In genomic region chr11:119223124-119223890, GRCm38 (mm10) we compare ENCODE assay signal across 9 mouse cellular contexts. TPM values are rescaled to one million over a fixed set of nuclear protein-coding genes. Genes with fewer than 3 reads are reported as not detected.
DNase-seq lines count a peak whose midpoint lies in the region; ATAC-seq and TF ChIP-seq lines count a peak whose summit lies in the region.
"Had no signal": no experiment of that assay in that cellular context is flagged by ENCODE, and none has a peak within 500 bp of the region (broad histone marks: within the 10 kb centered on the region; RNA-seq: fewer than 3 reads in every experiment).

No protein-coding gene starts in this region.

- H3K9ac ChIP-seq in forebrain, embryonic 15.5 days (replicated peaks) = no peak overlapping the region
- no peak overlapping the region for H3K9ac ChIP-seq in forebrain, embryonic 12.5 days
- no peak overlapping the region for H3K9ac ChIP-seq in embryonic facial prominence, embryonic 12.5 days
- no peak overlapping the region for H3K9ac ChIP-seq in lung, postnatal 0 days (replicated peaks; ENCODE audit: low read depth)
- H3K9ac ChIP-seq in heart, adult 2 months (ENCODE audit: low read depth, low read length) = no peak overlapping the region

- no peak for ATAC-seq in forebrain, embryonic 15.5 days (replicated peaks)
- no peak for ATAC-seq in forebrain, embryonic 12.5 days (ENCODE audit: low FRiP score)
- no peak for ATAC-seq in embryonic facial prominence, embryonic 12.5 days (ENCODE audit: insufficient number of reproducible peaks, insufficient read depth, low FRiP score, low TSS enrichment)
- peak; percentile 47 for ATAC-seq in lung, postnatal 0 days

- peak overlapping the region; percentile 37; the same call in 1 of the 2 replicates for H3K27ac ChIP-seq in forebrain, embryonic 15.5 days (replicated peaks)
- no peak overlapping the region for H3K27ac ChIP-seq in forebrain, embryonic 12.5 days
- H3K27ac ChIP-seq in embryonic facial prominence, embryonic 12.5 days = 0 out of 2 replicates have a peak overlapping the region, but pooled peaks have one; percentile 12
- peak overlapping the region; percentile 64 for H3K27ac ChIP-seq in lung, postnatal 0 days (ENCODE audit: low read length)
- H3K27ac ChIP-seq in heart, adult 2 months = no peak overlapping the region

- no peaks in the 10 kb centered on the region for H3K79me2 ChIP-seq in heart, adult 2 months (replicated peaks; ENCODE audit: control insufficient read depth, insufficient read depth, low read length)

- no peaks in the 10 kb centered on the region for H3K27me3 ChIP-seq in forebrain, embryonic 15.5 days
- H3K27me3 ChIP-seq in forebrain, embryonic 12.5 days = peaks cover 3% of the 10 kb centered on the region; the same call in 1 of the 2 replicates
- no peaks in the 10 kb centered on the region for H3K27me3 ChIP-seq in embryonic facial prominence, embryonic 12.5 days
- H3K27me3 ChIP-seq in lung, postnatal 0 days (replicated peaks; ENCODE audit: insufficient read depth, low read length) = no peaks in the 10 kb centered on the region
- H3K27me3 ChIP-seq in heart, adult 2 months (ENCODE audit: control insufficient read depth, insufficient read depth, low read length) = no peaks in the 10 kb centered on the region

- no peak overlapping the region for H3K4me3 ChIP-seq in forebrain, embryonic 15.5 days
- H3K4me3 ChIP-seq in forebrain, embryonic 12.5 days (replicated peaks) = no peak overlapping the region
- no peak overlapping the region for H3K4me3 ChIP-seq in embryonic facial prominence, embryonic 12.5 days
- no peak overlapping the region for H3K4me3 ChIP-seq in lung, postnatal 0 days (ENCODE audit: low read depth, low read length)
- no peak overlapping the region for H3K4me3 ChIP-seq in heart, adult 2 months

- H3K4me1 ChIP-seq in forebrain, embryonic 15.5 days = peaks cover 85% of the 10 kb centered on the region
- H3K4me1 ChIP-seq in forebrain, embryonic 12.5 days = peaks cover 80% of the 10 kb centered on the region
- H3K4me1 ChIP-seq in embryonic facial prominence, embryonic 12.5 days = peaks cover 49% of the 10 kb centered on the region
- peaks cover 32% of the 10 kb centered on the region for H3K4me1 ChIP-seq in lung, postnatal 0 days (ENCODE audit: insufficient read depth, low read depth, low read length)
- peaks cover 2% of the 10 kb centered on the region; the same call in 1 of the 2 replicates for H3K4me1 ChIP-seq in heart, adult 2 months (ENCODE audit: control insufficient read depth, insufficient read depth, low read length)

- H3K9me3 ChIP-seq in forebrain, embryonic 15.5 days = no peaks in the 10 kb centered on the region
- H3K9me3 ChIP-seq in forebrain, embryonic 12.5 days = no peaks in the 10 kb centered on the region
- no peaks in the 10 kb centered on the region for H3K9me3 ChIP-seq in embryonic facial prominence, embryonic 12.5 days
- no peaks in the 10 kb centered on the region for H3K9me3 ChIP-seq in lung, postnatal 0 days (ENCODE audit: low read length)

- H3K36me3 ChIP-seq in forebrain, embryonic 15.5 days = no peaks in the 10 kb centered on the region
- no peaks in the 10 kb centered on the region; the same call in 1 of the 2 replicates for H3K36me3 ChIP-seq in forebrain, embryonic 12.5 days (replicated peaks)
- H3K36me3 ChIP-seq in embryonic facial prominence, embryonic 12.5 days = no peaks in the 10 kb centered on the region
- H3K36me3 ChIP-seq in lung, postnatal 0 days (ENCODE audit: insufficient read depth, low read length) = no peaks in the 10 kb centered on the region
- no peaks in the 10 kb centered on the region for H3K36me3 ChIP-seq in heart, adult 2 months (ENCODE audit: control insufficient read depth, insufficient read depth, low read length)

- WGBS in forebrain, embryonic 15.5 days = 74% methylated on average over 20 of the region's 20 CpGs
- 90% methylated on average over 20 of the region's 20 CpGs for WGBS in forebrain, embryonic 12.5 days
- WGBS in embryonic facial prominence, embryonic 12.5 days = 83% methylated on average over 20 of the region's 20 CpGs
- 61% methylated on average over 20 of the region's 20 CpGs for WGBS in lung, postnatal 0 days
- 74% methylated on average over 20 of the region's 20 CpGs for WGBS in heart, adult 2 months

- TF ChIP-seq POLR2A in heart, adult 2 months (IDR thresholded peaks at IDR 0.05; ENCODE audit: insufficient read depth, low read depth, low read length) = no peak

- intact Hi-C loops in heart, adult 2 months (cut with DNase I) = no loop called here
- intact Hi-C loops in left cerebral cortex, postnatal 25 days (cut with DNase I) = no loop called here

- TF ChIP-seq CTCF in lung, postnatal 0 days (IDR thresholded peaks at IDR 0.05) = no peak
- no peak for TF ChIP-seq CTCF in heart, adult 2 months (IDR thresholded peaks at IDR 0.05)

- H3K4me2 ChIP-seq in forebrain, embryonic 15.5 days (replicated peaks) = no peak overlapping the region
- no peak overlapping the region for H3K4me2 ChIP-seq in forebrain, embryonic 12.5 days
- no peak overlapping the region for H3K4me2 ChIP-seq in embryonic facial prominence, embryonic 12.5 days (replicated peaks)
- no peak overlapping the region for H3K4me2 ChIP-seq in lung, postnatal 0 days (replicated peaks; ENCODE audit: low read depth, low read length)

- peak; percentile 70 for DNase-seq in 3134 (ENCODE audit: extremely low read depth, insufficient read length, low spot score)
- peak; percentile 86 for DNase-seq in lung, postnatal 0 days (ENCODE audit: low spot score)
- DNase-seq in thymus, postnatal 36 days = no peak
- DNase-seq in heart, adult 2 months = no peak
- no peak for DNase-seq in left cerebral cortex, postnatal 25 days (ENCODE audit: low spot score in 2 of 2)
- DNase-seq: adrenal gland, adult 2 months had no signal

- TF ChIP-seq EP300 in lung, postnatal 0 days (IDR thresholded peaks at IDR 0.05) = no peak
- no peak for TF ChIP-seq EP300 in heart, adult 2 months (IDR thresholded peaks at IDR 0.05; ENCODE audit: insufficient read depth, low read depth, low read length)

RNA-seq across cellular contexts. Expression of gene Tbc1d16, which starts 5.0 kb away (rescaled TPM):
- 52.4 and 54.6 TPM in 2 replicates for polyA plus RNA-seq in forebrain, embryonic 15.5 days (2015; fragmentation: Nextera tagmentation; extraction: Ambion mirVana)
- polyA plus RNA-seq in forebrain, embryonic 12.5 days (2016; fragmentation: Nextera tagmentation; extraction: Ambion mirVana) = 28.0 and 28.1 TPM in 2 replicates
- polyA plus RNA-seq in embryonic facial prominence, embryonic 12.5 days (2016; fragmentation: Nextera tagmentation; extraction: Ambion mirVana) = 20.3 and 20.9 TPM in 2 replicates
- 11.9 and 12.9 TPM in 2 replicates for polyA plus RNA-seq in lung, postnatal 0 days (2015; fragmentation: Nextera tagmentation; extraction: Ambion mirVana)
- total RNA-seq in heart, adult 2 months (2021) = 10 to 100 TPM; 61.0 to 73.7 TPM
- polyA plus RNA-seq in heart, adult 2 months (2012; rRNA removed) = 26.0 and 53.7 TPM in 2 replicates
- 10 to 100 TPM; 32.1 to 40.9 TPM for total RNA-seq in left cerebral cortex, postnatal 25 days (2021)

RNA-seq across cellular contexts. Expression of gene Ccdc40, which starts 5.1 kb away (rescaled TPM):
- polyA plus RNA-seq in forebrain, embryonic 15.5 days (2015; fragmentation: Nextera tagmentation; extraction: Ambion mirVana) = 12.9 and 13.7 TPM in 2 replicates
- polyA plus RNA-seq in forebrain, embryonic 12.5 days (2016; fragmentation: Nextera tagmentation; extraction: Ambion mirVana) = 20.7 TPM in 2 replicates
- polyA plus RNA-seq in embryonic facial prominence, embryonic 12.5 days (2016; fragmentation: Nextera tagmentation; extraction: Ambion mirVana) = 10.5 and 11.6 TPM in 2 replicates
- 6.1 and 6.3 TPM in 2 replicates for polyA plus RNA-seq in lung, postnatal 0 days (2015; fragmentation: Nextera tagmentation; extraction: Ambion mirVana)
- under 1 TPM in 1 of 2 experiments, not detected in 1; 0.21 TPM for total RNA-seq in heart, adult 2 months (2021)
- 0.44 and 0.59 TPM in 2 replicates for polyA plus RNA-seq in heart, adult 2 months (2012; rRNA removed)
- 1 to 10 TPM in 1 of 2 experiments, under 1 TPM in 1; 0.98 to 1.4 TPM for total RNA-seq in left cerebral cortex, postnatal 25 days (2021)

RNA-seq across cellular contexts. Expression of gene Gaa, which starts 44.4 kb away (rescaled TPM):
- polyA plus RNA-seq in forebrain, embryonic 15.5 days (2015; fragmentation: Nextera tagmentation; extraction: Ambion mirVana) = 43.9 and 49.8 TPM in 2 replicates
- 31.6 and 33.3 TPM in 2 replicates for polyA plus RNA-seq in forebrain, embryonic 12.5 days (2016; fragmentation: Nextera tagmentation; extraction: Ambion mirVana)
- 54.1 and 57.6 TPM in 2 replicates for polyA plus RNA-seq in embryonic facial prominence, embryonic 12.5 days (2016; fragmentation: Nextera tagmentation; extraction: Ambion mirVana)
- polyA plus RNA-seq in lung, postnatal 0 days (2015; fragmentation: Nextera tagmentation; extraction: Ambion mirVana) = 39.1 and 45.1 TPM in 2 replicates
- 100 to 1,000 TPM in 1 of 2 experiments, 10 to 100 TPM in 1; 89.3 to 102 TPM for total RNA-seq in heart, adult 2 months (2021)
- polyA plus RNA-seq in heart, adult 2 months (2012; rRNA removed) = 165 and 186 TPM in 2 replicates
- 100 to 1,000 TPM; 232 to 233 TPM for total RNA-seq in left cerebral cortex, postnatal 25 days (2021)

Comparison
In these comparisons a context has a peak if more than half of its experiments do, and no peak if none do; other contexts are left out.
1. H3K27ac ChIP-seq: peak in forebrain, embryonic 15.5 days (single experiment), embryonic facial prominence, embryonic 12.5 days (single experiment) and lung, postnatal 0 days (single experiment); none in forebrain, embryonic 12.5 days (single experiment) and heart, adult 2 months (single experiment).
2. DNase-seq: peak in 3134 (single experiment) and lung, postnatal 0 days (single experiment); none in thymus, postnatal 36 days (0 of 2), heart, adult 2 months (0 of 2) and left cerebral cortex, postnatal 25 days (0 of 2).